ENCODE assay signal across 9 mouse cellular contexts in genomic region chr2:178287285-178287684, GRCm38 (mm10).
DNase-seq lines count a peak whose midpoint lies in the region; ATAC-seq and TF ChIP-seq lines count a peak whose summit lies in the region.
"Had no signal": no experiment of that assay in that cellular context is flagged by ENCODE, and none has a peak within 500 bp of the region (broad histone marks: within the 10 kb centered on the region; RNA-seq: fewer than 3 reads in every experiment).

No protein-coding gene starts in this region.

- H3K36me3 ChIP-seq in hindbrain, postnatal 0 days (ENCODE audit: insufficient read depth, low read length) = no peaks in the 10 kb centered on the region
- no peaks in the 10 kb centered on the region for H3K36me3 ChIP-seq in hindbrain, embryonic 12.5 days
- no peaks in the 10 kb centered on the region for H3K36me3 ChIP-seq in thymus, adult 2 months (ENCODE audit: control insufficient read depth, insufficient read depth, low read length)
- H3K36me3 ChIP-seq in embryonic facial prominence, embryonic 14.5 days (ENCODE audit: control insufficient read depth, insufficient read depth, low read length) = no peaks in the 10 kb centered on the region
- H3K36me3 ChIP-seq in neural tube, embryonic 11.5 days (ENCODE audit: control insufficient read depth, insufficient read depth, low read length) = no peaks in the 10 kb centered on the region

- no peaks in the 10 kb centered on the region for H3K4me1 ChIP-seq in hindbrain, postnatal 0 days (ENCODE audit: insufficient read depth, low read length)
- no peaks in the 10 kb centered on the region for H3K4me1 ChIP-seq in hindbrain, embryonic 12.5 days
- no peaks in the 10 kb centered on the region for H3K4me1 ChIP-seq in thymus, adult 2 months (replicated peaks; ENCODE audit: control insufficient read depth, insufficient read depth, low read length)
- H3K4me1 ChIP-seq in embryonic facial prominence, embryonic 14.5 days (ENCODE audit: control insufficient read depth, insufficient read depth, low read length) = no peaks in the 10 kb centered on the region
- no peaks in the 10 kb centered on the region for H3K4me1 ChIP-seq in neural tube, embryonic 11.5 days (ENCODE audit: control insufficient read depth, insufficient read depth, low read length)
- H3K4me1 ChIP-seq: megakaryocyte, embryonic 14.5 days had no signal

- H3K9me3 ChIP-seq in hindbrain, postnatal 0 days (ENCODE audit: low read length) = no peaks in the 10 kb centered on the region
- no peaks in the 10 kb centered on the region for H3K9me3 ChIP-seq in hindbrain, embryonic 12.5 days (replicated peaks)
- H3K9me3 ChIP-seq in embryonic facial prominence, embryonic 14.5 days (ENCODE audit: control insufficient read depth, low read length) = no peaks in the 10 kb centered on the region
- H3K9me3 ChIP-seq in neural tube, embryonic 11.5 days (ENCODE audit: control insufficient read depth, low read length) = no peaks in the 10 kb centered on the region
- H3K9me3 ChIP-seq: megakaryocyte, embryonic 14.5 days had no signal

- DNase-seq in hindbrain, postnatal 0 days (ENCODE audit: low spot score) = peak; percentile 66
- peak; percentile 19 for DNase-seq in thymus, postnatal 14 days
- no peak for DNase-seq in thymus, adult 2 months
- DNase-seq in embryonic facial prominence, embryonic 14.5 days (ENCODE audit: low spot score) = peak; percentile 7
- peak; percentile 39 for DNase-seq in neural tube, embryonic 11.5 days (ENCODE audit: low spot score)
- DNase-seq in T-cell, adult 2 months (ENCODE audit: low spot score) = no peak
- DNase-seq in adrenal gland, adult 8-10 months = no peak

- TF ChIP-seq POLR2A in thymus, adult 2 months (IDR thresholded peaks at IDR 0.05; ENCODE audit: control insufficient read depth, extremely low read depth, insufficient read depth, low read length, poor library complexity) = no peak

- TF ChIP-seq CTCF in hindbrain, postnatal 0 days (IDR thresholded peaks at IDR 0.05; ENCODE audit: low read depth) = peak; percentile 69
- TF ChIP-seq CTCF in thymus, adult 2 months (IDR thresholded peaks at IDR 0.05; ENCODE audit: borderline replicate concordance, control insufficient read depth, extremely low read depth, insufficient read depth, low read length, poor library complexity) = no peak

- no peak overlapping the region for H3K4me3 ChIP-seq in hindbrain, postnatal 0 days (ENCODE audit: low read length)
- no peak overlapping the region for H3K4me3 ChIP-seq in hindbrain, embryonic 12.5 days
- no peak overlapping the region for H3K4me3 ChIP-seq in thymus, adult 2 months (ENCODE audit: control insufficient read depth, insufficient read depth, low read length)
- H3K4me3 ChIP-seq in embryonic facial prominence, embryonic 14.5 days (ENCODE audit: low read depth, low read length) = no peak overlapping the region
- no peak overlapping the region for H3K4me3 ChIP-seq in neural tube, embryonic 11.5 days (ENCODE audit: low read depth, low read length)

- no peak for ATAC-seq in hindbrain, postnatal 0 days
- ATAC-seq in hindbrain, embryonic 12.5 days (ENCODE audit: low FRiP score) = no peak
- ATAC-seq in embryonic facial prominence, embryonic 14.5 days (ENCODE audit: low read depth) = no peak
- no peak for ATAC-seq in neural tube, embryonic 11.5 days (ENCODE audit: insufficient read depth, low FRiP score, low TSS enrichment)

- no peak overlapping the region for H3K27ac ChIP-seq in hindbrain, postnatal 0 days
- no peak overlapping the region for H3K27ac ChIP-seq in hindbrain, embryonic 12.5 days
- H3K27ac ChIP-seq in thymus, adult 2 months (ENCODE audit: control insufficient read depth, insufficient read depth, low read length) = no peak overlapping the region
- no peak overlapping the region for H3K27ac ChIP-seq in embryonic facial prominence, embryonic 14.5 days (replicated peaks; ENCODE audit: low read depth, low read length)
- H3K27ac ChIP-seq in neural tube, embryonic 11.5 days (ENCODE audit: low read depth, low read length) = no peak overlapping the region

- H3K9ac ChIP-seq in hindbrain, postnatal 0 days (replicated peaks; ENCODE audit: low read length) = no peak overlapping the region
- H3K9ac ChIP-seq in hindbrain, embryonic 12.5 days = no peak overlapping the region
- no peak overlapping the region for H3K9ac ChIP-seq in embryonic facial prominence, embryonic 14.5 days (ENCODE audit: low read depth, low read length)
- H3K9ac ChIP-seq in neural tube, embryonic 11.5 days (ENCODE audit: low read length) = no peak overlapping the region

- WGBS in hindbrain, postnatal 0 days = 84% methylated on average over 5 of the region's 5 CpGs
- 81% methylated on average over 5 of the region's 5 CpGs for WGBS in hindbrain, embryonic 12.5 days
- 67% methylated on average over 5 of the region's 5 CpGs for WGBS in thymus, adult 2 months
- WGBS in embryonic facial prominence, embryonic 14.5 days = 82% methylated on average over 5 of the region's 5 CpGs
- WGBS in neural tube, embryonic 11.5 days = 77% methylated on average over 5 of the region's 5 CpGs

- no peak overlapping the region for H3K4me2 ChIP-seq in hindbrain, postnatal 0 days (ENCODE audit: low read depth, low read length)
- no peak overlapping the region for H3K4me2 ChIP-seq in hindbrain, embryonic 12.5 days (replicated peaks)
- H3K4me2 ChIP-seq in embryonic facial prominence, embryonic 14.5 days (ENCODE audit: low read depth, low read length) = no peak overlapping the region
- no peak overlapping the region for H3K4me2 ChIP-seq in neural tube, embryonic 11.5 days (ENCODE audit: low read depth)

- H3K27me3 ChIP-seq in hindbrain, postnatal 0 days (ENCODE audit: insufficient read depth, low read length) = no peaks in the 10 kb centered on the region
- no peaks in the 10 kb centered on the region for H3K27me3 ChIP-seq in hindbrain, embryonic 12.5 days
- H3K27me3 ChIP-seq in thymus, adult 2 months (ENCODE audit: control insufficient read depth, insufficient read depth, low read length) = no peaks in the 10 kb centered on the region
- H3K27me3 ChIP-seq in embryonic facial prominence, embryonic 14.5 days (replicated peaks; ENCODE audit: control insufficient read depth, insufficient read depth, low read length) = no peaks in the 10 kb centered on the region
- H3K27me3 ChIP-seq in neural tube, embryonic 11.5 days (ENCODE audit: control insufficient read depth, insufficient read depth, low read length) = no peaks in the 10 kb centered on the region

Comparison
In these comparisons a context has a peak if more than half of its experiments do, and no peak if none do; other contexts are left out.
1. DNase-seq: peak in hindbrain, postnatal 0 days (single experiment), thymus, postnatal 14 days (single experiment), embryonic facial prominence, embryonic 14.5 days (single experiment) and neural tube, embryonic 11.5 days (single experiment); none in thymus, adult 2 months (single experiment), T-cell, adult 2 months (single experiment) and adrenal gland, adult 8-10 months (single experiment).